Mouse (Mus musculus) cortical plate, adult 2 months (tissue): Measurements from ENCODE around the gene Gm9821.

Experiments used
- CTCF ChIP-seq: fragments of 200-500 bp; IDR thresholded peaks from 2 replicates; pipeline ENCODE4 v1.5.1; 2011; ENCODE audit warnings: mild to moderate bottlenecking, control low read depth, low read length; ENCODE audit not compliant: insufficient read depth; ENCODE audit errors: extremely low read depth
- POLR2A ChIP-seq: fragments of 200-500 bp; IDR thresholded peaks from 2 replicates; pipeline ENCODE4 v1.6.1; 2011; ENCODE audit warnings: mild to moderate bottlenecking, low read length, control low read depth; ENCODE audit not compliant: insufficient read depth; ENCODE audit errors: extremely low read depth

GRCm38 (mm10) chr2:91996006-91996405, 50.5 kb downstream of the Gm9821 start:
- TF ChIP-seq CTCF (no peak), POLR2A (no peak)
